Mouse (Mus musculus) Patski (cell line): ENCODE data around the gene Vmn1r74. TPM values are rescaled to one million over a fixed set of nuclear protein-coding genes. Genes with fewer than 3 reads are reported as not detected.
"Not testable (repeated sequence)": the region's sequence is repeated elsewhere in the genome, so short reads cannot be mapped to it uniquely, and the experiment has no call there.

Source experiments
- ATAC-seq: fragments of 100-300 bp; one replicate; pipeline ENCODE4 v1.8.0; 2021
- CTCF ChIA-PET: fragments of 350-600 bp; sonication (Branson Sonifier 250); formaldehyde crosslinking; loops from one replicate; lab custom pipeline; 2022; ENCODE audit warnings: inconsistent platforms; lab: Charles Lee
- POLR2A ChIA-PET: fragments of 350-600 bp; sonication (Branson Sonifier 250); formaldehyde crosslinking; loops from one replicate; lab custom pipeline; 2022; ENCODE audit warnings: antibody characterized with exemption, inconsistent platforms; lab: Charles Lee
- DNase-seq: peaks from one replicate; pipeline ENCODE4 v3.0.0-alpha.2; 2011; ENCODE audit warnings: low read depth, low spot score
- H3K27me3 ChIP-seq: fragments of 371-371 bp; one replicate; pipeline ENCODE4 v1.5.1; 2021
- CTCF ChIP-seq: fragments of 100-300 bp; IDR thresholded peaks from one replicate; pipeline ENCODE4 v1.5.1; 2021
- in situ Hi-C: fragments of 300-500 bp; cut with MboI; formaldehyde crosslinking; loops from 3 replicates; pipeline ENCODE4 v1.11.1; 2018; ENCODE audit warnings: low pct_unique_long_range_greater_than_20kb, mixed read lengths
- polyA plus RNA-seq: library from polyadenylated mRNA; unstranded; gene quantifications from one replicate; pipeline ENCODE4 v1.2.3, GENCODE M21; 2021

Gene Vmn1r74
- not detected for polyA plus RNA-seq

- no peak for ATAC-seq
- no peak for TF ChIP-seq CTCF
- POLR2A ChIA-PET, result no interaction called here
- no peaks in the 10 kb centered on the region for H3K27me3 ChIP-seq
- in situ Hi-C loops, result no loop called here
- no peak for DNase-seq
- CTCF ChIA-PET, result interaction anchor here (1.4 kb wide), 1 partner anchor 10 kb away, joined by 3 read pairs; no protein-coding TSS in a partner anchor
These were observed at the start of gene Vmn1r74 for GRCm38 (mm10) chr7:11833680-11834079. Gene Vmn1r74, plus strand, starts transcription at chr7:11833980.

GRCm38 (mm10) chr7:11813751-11814150 lies 20.0 kb upstream of the Vmn1r74 start:
- no peak for TF ChIP-seq CTCF
- no peaks in the 10 kb centered on the region for H3K27me3 ChIP-seq
- ATAC-seq (no peak), DNase-seq (no peak)
- POLR2A ChIA-PET, result no interaction called here
- in situ Hi-C loops, result no loop called here
- CTCF ChIA-PET, result no interaction called here

- in situ Hi-C loops, result no loop called here
- H3K27me3 ChIP-seq, result no peaks in the 10 kb centered on the region
- ChIA-PET CTCF (interaction anchor here (1.1 kb wide), 1 partner anchor 139 kb away, joined by 3 read pairs; no protein-coding TSS in a partner anchor), POLR2A (no interaction called here)
- DNase-seq (no peak), ATAC-seq (no peak)
- no peak for TF ChIP-seq CTCF
These were observed 11.6 kb upstream of the Vmn1r74 start for GRCm38 (mm10) chr7:11822166-11822565.

- CTCF ChIA-PET, result not testable (repeated sequence)
These were observed 10.5 kb upstream of the Vmn1r74 start for GRCm38 (mm10) chr7:11823246-11823645.

GRCm38 (mm10) chr7:11874330-11874729 lies 40.5 kb downstream of the Vmn1r74 start, which contains the start of gene Vmn1r75:
Gene Vmn1r75, plus strand, starts transcription at chr7:11874630.
- ChIA-PET CTCF (no interaction called here), POLR2A (no interaction called here)

More at GRCm38 (mm10) chr7:11823246-11823645, 10.5 kb upstream of the Vmn1r74 start:
- POLR2A ChIA-PET, in situ Hi-C loops, H3K27me3 ChIP-seq, DNase-seq, ATAC-seq: not testable (repeated sequence)

More at GRCm38 (mm10) chr7:11874330-11874729, 40.5 kb downstream of the Vmn1r74 start, which contains the start of gene Vmn1r75:
- H3K27me3 ChIP-seq, result no peaks in the 10 kb centered on the region
- DNase-seq (no peak), ATAC-seq (no peak)
- in situ Hi-C loops, result no loop called here
- TF ChIP-seq CTCF, result no peak

Other genes starting within 250 kb of the Vmn1r74 start
- gene Zscan4-ps3, start 224.7 kb upstream of the Vmn1r74 start, polyA plus RNA-seq, result not detected
- not detected for gene Vmn1r72, start 153.8 kb upstream of the Vmn1r74 start, polyA plus RNA-seq
- gene Vmn1r73, start 103.7 kb upstream of the Vmn1r74 start, polyA plus RNA-seq, result not detected
- not detected for gene Vmn1r75, start 40.6 kb downstream of the Vmn1r74 start, polyA plus RNA-seq
- not detected for gene Vmn1r76, start 104.2 kb downstream of the Vmn1r74 start, polyA plus RNA-seq
- gene Vmn1r77, start 202.8 kb downstream of the Vmn1r74 start, polyA plus RNA-seq, result not detected